Mouse (Mus musculus): Measurements from ENCODE around the gene Gpd2. TPM values are rescaled to one million over a fixed set of nuclear protein-coding genes. Genes with fewer than 3 reads are reported as not detected.

Gpd2 gene
- polyA plus RNA-seq, 1 experiment = 3.5 TPM

DNA sequence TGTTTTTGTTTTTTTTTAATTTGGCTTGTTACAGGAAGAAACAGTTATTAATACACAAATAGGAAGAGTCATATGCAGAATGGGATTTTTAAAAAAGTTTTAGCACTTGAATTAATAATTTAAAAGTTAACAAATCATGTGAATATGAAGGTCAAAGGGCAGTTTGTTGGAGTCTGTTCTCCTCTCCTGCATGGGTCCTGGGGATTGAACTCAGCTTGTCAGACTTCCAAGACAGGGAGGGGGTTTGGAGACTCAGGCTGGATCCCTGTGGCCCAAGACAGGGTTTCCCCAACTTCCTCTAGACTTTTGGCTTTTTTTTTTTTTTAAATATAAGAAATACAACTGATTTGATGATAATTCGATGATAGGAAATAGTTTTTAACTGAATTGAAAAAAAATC is 50.6 kb downstream of the Gpd2 start:
- no peak overlapping the region for H3K4me3 ChIP-seq (replicated peaks)
- H3K9me3 ChIP-seq = peaks cover 5% of the 10 kb centered on the region; the same call in 1 of the 2 replicates
- H3K27me3 ChIP-seq (replicated peaks) = no peaks in the 10 kb centered on the region
- no peak for TF ChIP-seq FLI1 (IDR thresholded peaks at IDR 0.05; ENCODE audit: low read length)
- no peak for TF ChIP-seq GATA1 (IDR thresholded peaks at IDR 0.05; ENCODE audit: borderline replicate concordance, low read length)
- peaks cover 51% of the 10 kb centered on the region for H3K36me3 ChIP-seq (replicated peaks; ENCODE audit: low read length)
- peaks cover 6% of the 10 kb centered on the region; the same call in 1 of the 2 replicates for H3K4me1 ChIP-seq

GRCm38 (mm10) chr2:57293571-57293970 is 56.1 kb downstream of the Gpd2 start:
- no peak overlapping the region for H3K4me3 ChIP-seq (replicated peaks)
- H3K4me1 ChIP-seq = peaks cover 3% of the 10 kb centered on the region
- H3K36me3 ChIP-seq (replicated peaks; ENCODE audit: low read length) = peaks cover 39% of the 10 kb centered on the region
- no peaks in the 10 kb centered on the region for H3K27me3 ChIP-seq (replicated peaks)
- TF ChIP-seq GATA1 (IDR thresholded peaks at IDR 0.05; ENCODE audit: borderline replicate concordance, low read length) (no peak), FLI1 (IDR thresholded peaks at IDR 0.05; ENCODE audit: low read length) (no peak)
- no peaks in the 10 kb centered on the region for H3K9me3 ChIP-seq

- no peak overlapping the region for H3K4me3 ChIP-seq (replicated peaks)
- H3K27me3 ChIP-seq (replicated peaks) = no peaks in the 10 kb centered on the region
- H3K36me3 ChIP-seq (replicated peaks; ENCODE audit: low read length) = peaks cover 22% of the 10 kb centered on the region
- TF ChIP-seq GATA1 (IDR thresholded peaks at IDR 0.05; ENCODE audit: borderline replicate concordance, low read length) (no peak), FLI1 (IDR thresholded peaks at IDR 0.05; ENCODE audit: low read length) (no peak)
- no peaks in the 10 kb centered on the region for H3K9me3 ChIP-seq
- peaks cover 13% of the 10 kb centered on the region for H3K4me1 ChIP-seq
These were observed 58.6 kb downstream of the Gpd2 start for GRCm38 (mm10) chr2:57296069-57296468.

DNA sequence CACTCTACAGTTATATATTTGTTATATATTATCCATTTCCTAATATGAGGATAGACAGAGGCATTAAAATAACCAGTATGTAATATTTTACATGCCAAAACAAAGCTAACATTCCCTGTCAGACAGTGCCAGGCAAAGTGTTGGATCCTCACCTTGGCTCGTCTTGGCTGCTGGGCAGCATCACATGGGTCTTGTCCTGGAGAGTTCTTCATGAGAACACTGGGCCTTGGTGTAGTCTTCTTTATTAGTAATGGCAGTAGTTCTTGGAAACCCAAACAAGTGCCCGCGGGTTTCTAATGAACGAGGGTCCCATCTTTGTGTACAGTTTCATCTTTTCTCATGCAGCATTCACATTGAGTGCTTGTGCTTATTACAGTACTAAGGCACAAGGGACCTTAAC is 59.8 kb downstream of the Gpd2 start:
- TF ChIP-seq FLI1 (IDR thresholded peaks at IDR 0.05; ENCODE audit: low read length) (no peak), GATA1 (IDR thresholded peaks at IDR 0.05; ENCODE audit: borderline replicate concordance, low read length) (no peak)
- Histone ChIP-seq H3K9me3 (no peaks in the 10 kb centered on the region), H3K27me3 (replicated peaks) (no peaks in the 10 kb centered on the region), H3K36me3 (replicated peaks; ENCODE audit: low read length) (peaks cover 12% of the 10 kb centered on the region), H3K4me3 (replicated peaks) (no peak overlapping the region), H3K4me1 (peaks cover 21% of the 10 kb centered on the region)

DNA sequence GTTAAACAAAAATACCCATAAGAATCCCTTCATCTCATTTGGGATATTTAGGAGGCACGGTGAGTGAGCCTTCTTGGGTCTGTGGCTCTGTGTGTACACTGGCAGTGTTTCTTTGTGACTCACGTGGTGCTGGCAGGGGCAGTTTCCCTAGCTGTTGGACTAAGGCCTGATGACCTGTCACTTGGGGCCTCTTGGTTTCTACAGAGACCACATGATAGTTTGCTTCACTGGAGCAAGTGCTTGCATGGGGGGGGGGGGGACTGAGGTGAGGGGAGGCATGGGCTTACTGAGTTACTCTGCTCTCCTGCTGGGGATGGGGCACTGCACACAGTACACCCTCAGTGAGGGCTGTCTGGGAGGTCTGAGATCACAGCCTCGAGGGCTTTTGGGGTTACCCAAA is 64.1 kb downstream of the Gpd2 start:
- Histone ChIP-seq H3K36me3 (replicated peaks; ENCODE audit: low read length) (peaks cover 35% of the 10 kb centered on the region), H3K9me3 (no peaks in the 10 kb centered on the region), H3K4me3 (replicated peaks) (no peak overlapping the region), H3K27me3 (replicated peaks) (no peaks in the 10 kb centered on the region), H3K4me1 (peaks cover 18% of the 10 kb centered on the region)
- TF ChIP-seq GATA1 (IDR thresholded peaks at IDR 0.05; ENCODE audit: borderline replicate concordance, low read length) (no peak), FLI1 (IDR thresholded peaks at IDR 0.05; ENCODE audit: low read length) (no peak)

DNA sequence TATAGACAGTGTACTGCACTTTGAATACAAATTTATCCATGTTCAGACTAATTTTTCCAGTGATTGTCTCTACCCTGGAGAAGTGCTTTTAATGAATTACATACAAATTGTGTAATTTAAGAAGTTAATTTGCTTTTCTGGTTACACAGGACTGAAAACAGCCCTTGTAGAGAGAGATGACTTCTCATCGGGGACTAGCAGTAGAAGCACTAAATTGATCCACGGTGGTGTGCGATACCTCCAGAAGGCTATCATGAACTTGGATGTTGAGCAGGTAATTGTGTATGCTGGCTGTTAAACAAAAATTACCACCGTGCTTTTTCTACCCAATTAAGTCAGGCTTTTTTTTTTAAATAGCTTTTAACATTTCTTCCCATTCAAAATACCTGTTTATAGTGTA is 66.8 kb downstream of the Gpd2 start:
- H3K36me3 ChIP-seq (replicated peaks; ENCODE audit: low read length) = peaks cover 57% of the 10 kb centered on the region
- H3K27me3 ChIP-seq (replicated peaks) = no peaks in the 10 kb centered on the region
- H3K4me1 ChIP-seq = peaks cover 20% of the 10 kb centered on the region
- TF ChIP-seq FLI1 (IDR thresholded peaks at IDR 0.05; ENCODE audit: low read length) (no peak), GATA1 (IDR thresholded peaks at IDR 0.05; ENCODE audit: borderline replicate concordance, low read length) (no peak)
- H3K4me3 ChIP-seq (replicated peaks) = no peak overlapping the region
- no peaks in the 10 kb centered on the region for H3K9me3 ChIP-seq

DNA sequence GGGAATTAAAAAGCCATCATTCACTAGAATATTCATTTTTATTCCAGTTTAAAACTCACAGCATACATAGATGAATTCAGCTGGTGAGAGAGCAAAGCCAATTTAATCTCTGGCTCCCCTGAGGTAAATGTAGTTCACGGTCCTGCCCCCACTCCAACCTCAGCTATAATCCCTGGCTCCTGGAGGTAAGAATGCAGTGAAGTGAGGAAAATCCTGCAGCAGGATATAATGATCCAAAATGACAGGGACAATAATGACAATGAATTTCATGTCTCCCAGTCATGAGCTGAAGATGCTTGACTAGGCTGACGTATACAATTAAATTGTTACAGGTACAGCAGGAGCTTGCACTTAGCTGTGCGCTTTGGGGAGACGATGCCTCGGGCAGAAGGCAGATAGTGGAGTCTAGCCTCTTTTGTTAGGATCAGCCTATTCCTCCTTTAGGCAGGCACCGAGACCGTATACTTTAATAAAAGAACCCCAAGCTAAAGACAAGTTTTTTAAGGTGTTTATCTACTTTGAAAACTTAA is 74.9 kb downstream of the Gpd2 start:
- no peak overlapping the region for H3K4me3 ChIP-seq (replicated peaks)
- H3K36me3 ChIP-seq (replicated peaks; ENCODE audit: low read length) = peaks cover 39% of the 10 kb centered on the region
- H3K9me3 ChIP-seq = no peaks in the 10 kb centered on the region
- H3K4me1 ChIP-seq = peaks cover 8% of the 10 kb centered on the region; the same call in 1 of the 2 replicates
- no peak for TF ChIP-seq FLI1 (IDR thresholded peaks at IDR 0.05; ENCODE audit: low read length)
- no peak for TF ChIP-seq GATA1 (IDR thresholded peaks at IDR 0.05; ENCODE audit: borderline replicate concordance, low read length)
- H3K27me3 ChIP-seq (replicated peaks) = no peaks in the 10 kb centered on the region

DNA sequence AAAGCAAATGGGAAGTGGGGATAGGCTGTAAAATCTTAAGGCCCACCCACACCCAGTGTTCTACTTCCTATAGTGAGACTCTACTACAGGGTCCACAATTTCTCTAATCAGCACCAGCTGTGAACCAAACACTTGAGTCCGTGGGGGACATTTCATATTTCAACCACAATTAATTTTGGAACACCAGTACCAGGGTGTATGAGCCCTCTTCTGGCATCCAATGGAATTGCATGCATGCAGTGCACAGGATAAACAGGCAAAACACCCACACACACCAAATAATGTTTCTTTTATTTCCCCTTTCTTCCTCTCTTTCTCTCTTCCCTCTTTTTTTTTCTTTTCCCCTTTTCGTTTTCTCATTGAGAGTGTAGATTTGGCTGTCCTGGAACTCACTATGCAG is 78.6 kb downstream of the Gpd2 start:
- Histone ChIP-seq H3K4me1 (peaks cover 17% of the 10 kb centered on the region), H3K36me3 (replicated peaks; ENCODE audit: low read length) (peaks cover 28% of the 10 kb centered on the region), H3K9me3 (no peaks in the 10 kb centered on the region), H3K4me3 (replicated peaks) (no peak overlapping the region), H3K27me3 (replicated peaks) (no peaks in the 10 kb centered on the region)
- no peak for TF ChIP-seq FLI1 (IDR thresholded peaks at IDR 0.05; ENCODE audit: low read length)
- no peak for TF ChIP-seq GATA1 (IDR thresholded peaks at IDR 0.05; ENCODE audit: borderline replicate concordance, low read length)

DNA sequence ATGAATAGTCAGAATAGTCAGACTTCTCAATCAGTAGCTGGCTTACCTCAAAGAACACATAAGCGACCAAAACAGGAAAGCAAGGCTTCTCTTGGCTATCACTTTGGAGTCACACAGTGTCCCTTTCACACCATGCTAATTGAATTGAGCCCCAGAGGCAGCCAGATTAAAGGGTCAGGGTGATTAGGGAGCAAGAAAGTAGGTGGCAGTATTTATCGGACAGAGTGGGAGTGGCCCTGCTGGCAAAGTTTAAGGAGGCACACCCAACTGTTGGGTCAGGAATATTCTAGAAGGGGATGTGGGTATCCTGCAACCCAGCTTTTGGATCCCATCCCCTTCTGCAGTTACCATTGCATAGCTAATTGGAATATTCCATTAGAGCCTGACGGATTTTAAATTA is 80.9 kb downstream of the Gpd2 start:
- Histone ChIP-seq H3K36me3 (replicated peaks; ENCODE audit: low read length) (peaks cover 17% of the 10 kb centered on the region), H3K9me3 (no peaks in the 10 kb centered on the region), H3K4me3 (replicated peaks) (no peak overlapping the region), H3K27me3 (replicated peaks) (no peaks in the 10 kb centered on the region), H3K4me1 (peaks cover 17% of the 10 kb centered on the region)
- TF ChIP-seq GATA1 (IDR thresholded peaks at IDR 0.05; ENCODE audit: borderline replicate concordance, low read length) (no peak), FLI1 (IDR thresholded peaks at IDR 0.05; ENCODE audit: low read length) (no peak)

DNA sequence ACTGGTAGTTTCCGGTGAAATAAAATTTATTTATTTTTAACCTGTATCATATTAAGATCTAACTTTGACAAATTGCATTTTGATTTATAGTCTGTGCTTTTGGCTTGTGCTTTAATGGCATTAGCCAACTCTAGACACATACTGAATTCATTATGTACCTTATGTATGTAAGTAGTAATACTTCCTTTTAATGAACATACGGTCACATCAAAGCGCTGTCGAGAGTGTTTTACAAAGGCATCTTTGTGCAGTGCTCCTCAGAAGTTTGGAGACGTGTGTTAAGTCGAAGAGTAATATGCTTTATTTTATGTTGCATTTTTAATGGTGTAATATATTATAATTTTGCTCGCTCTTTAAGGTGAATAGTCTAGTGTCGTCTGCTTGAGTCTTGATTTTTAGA is 88.7 kb downstream of the Gpd2 start:
- H3K9me3 ChIP-seq = no peaks in the 10 kb centered on the region
- peaks cover 5% of the 10 kb centered on the region for H3K4me1 ChIP-seq
- no peaks in the 10 kb centered on the region for H3K27me3 ChIP-seq (replicated peaks)
- H3K4me3 ChIP-seq (replicated peaks) = no peak overlapping the region
- H3K36me3 ChIP-seq (replicated peaks; ENCODE audit: low read length) = peaks cover 10% of the 10 kb centered on the region
- no peak for TF ChIP-seq GATA1 (IDR thresholded peaks at IDR 0.05; ENCODE audit: borderline replicate concordance, low read length)
- TF ChIP-seq FLI1 (IDR thresholded peaks at IDR 0.05; ENCODE audit: low read length) = no peak

- H3K4me1 ChIP-seq = peaks cover 9% of the 10 kb centered on the region
- peaks cover 17% of the 10 kb centered on the region for H3K36me3 ChIP-seq (replicated peaks; ENCODE audit: low read length)
- no peak for TF ChIP-seq GATA1 (IDR thresholded peaks at IDR 0.05; ENCODE audit: borderline replicate concordance, low read length)
- no peak for TF ChIP-seq FLI1 (IDR thresholded peaks at IDR 0.05; ENCODE audit: low read length)
- H3K27me3 ChIP-seq (replicated peaks) = no peaks in the 10 kb centered on the region
- H3K9me3 ChIP-seq = 0 out of 2 replicates have a peak, but pooled peaks cover 3% of the 10 kb centered on the region
- H3K4me3 ChIP-seq (replicated peaks) = no peak overlapping the region
These were observed 91.9 kb downstream of the Gpd2 start for GRCm38 (mm10) chr2:57329327-57329726.

All from megakaryocyte, embryonic 14.5 days (primary cell).